Mouse (Mus musculus) liver, embryonic 14.5 days (tissue): ENCODE measurements around the gene Mapk1.

Experiments
- CTCF ChIP-seq: IDR thresholded peaks from 2 replicates; pipeline ENCODE4 v1.5.1; 2016; ENCODE audit warnings: antibody characterized with exemption, low read depth, control low read depth
- EP300 ChIP-seq: IDR thresholded peaks from 2 replicates; pipeline ENCODE4 v1.6.1; 2016; ENCODE audit warnings: antibody characterized with exemption, low read depth

GRCm38 (mm10) chr16:17069511-17070443, 86.6 kb downstream of the Mapk1 start, which contains the start of gene Ypel1:
- TF ChIP-seq EP300 (no peak), CTCF (peak; percentile 16)
